26 mouse cellular contexts compared by ENCODE assay signal in genomic region chr15:3489180-3489579, GRCm38 (mm10).
A peak's percentile ranks its signal among the peaks of the same experiment; 100 is the strongest.
DNase-seq lines count a peak whose midpoint lies in the region; ATAC-seq and TF ChIP-seq lines count a peak whose summit lies in the region.
"Had no signal": no experiment of that assay in that cellular context is flagged by ENCODE, and none has a peak within 500 bp of the region (broad histone marks: within the 10 kb centered on the region; RNA-seq: fewer than 3 reads in every experiment).

No protein-coding gene starts in this region.

- DNase-seq in liver, postnatal 0 days, result peak; percentile 26
- DNase-seq in liver, result no peak
- no peak for DNase-seq in midbrain, postnatal 0 days (ENCODE audit: low spot score)
- no peak for DNase-seq in adrenal gland, adult 8-10 months
- DNase-seq: adrenal gland, postnatal 14 days; B cell, adult 2 months; cerebellum, adult 18-20 months; cerebellum, adult 9-10 months; cerebellum, postnatal 14 days; forebrain, postnatal 0 days; gastrocnemius, postnatal 25 days; heart, adult 2 months; heart, postnatal 14 days; heart, postnatal 4 days had no signal

- ATAC-seq in intestine, embryonic 15.5 days, result peak; percentile 59; the same call in 1 of the 2 replicates
- no peak for ATAC-seq in intestine, postnatal 0 days
- peak; percentile 80 for ATAC-seq in liver, postnatal 0 days
- peak; percentile 66 for ATAC-seq in intestine, embryonic 16.5 days
- ATAC-seq in stomach, embryonic 16.5 days (ENCODE audit: insufficient read depth, low FRiP score), result peak; percentile 76; the same call in 1 of the 2 replicates
- no peak for ATAC-seq in midbrain, postnatal 0 days (ENCODE audit: low FRiP score)
- ATAC-seq: forebrain, embryonic 14.5 days; forebrain, postnatal 0 days; hindbrain, postnatal 0 days; Patski had no signal

- no peak overlapping the region for H3K9ac ChIP-seq in intestine, embryonic 15.5 days
- no peak overlapping the region for H3K9ac ChIP-seq in intestine, postnatal 0 days (ENCODE audit: low read depth, low read length)
- H3K9ac ChIP-seq in liver, postnatal 0 days (replicated peaks), result no peak overlapping the region
- no peak overlapping the region for H3K9ac ChIP-seq in intestine, embryonic 16.5 days (ENCODE audit: low read depth, low read length)
- no peak overlapping the region for H3K9ac ChIP-seq in stomach, embryonic 16.5 days (ENCODE audit: low read length)
- no peak overlapping the region for H3K9ac ChIP-seq in midbrain, postnatal 0 days (replicated peaks; ENCODE audit: low read length, poor library complexity, severe bottlenecking)
- H3K9ac ChIP-seq: forebrain, postnatal 0 days; heart, embryonic 13.5 days; hindbrain, embryonic 14.5 days had no signal

- H3K9me3 ChIP-seq in intestine, embryonic 15.5 days, result no peaks in the 10 kb centered on the region
- H3K9me3 ChIP-seq in intestine, postnatal 0 days (ENCODE audit: control insufficient read depth), result no peaks in the 10 kb centered on the region
- H3K9me3 ChIP-seq in liver, postnatal 0 days (ENCODE audit: low read length), result no peaks in the 10 kb centered on the region
- no peaks in the 10 kb centered on the region for H3K9me3 ChIP-seq in intestine, embryonic 16.5 days (ENCODE audit: control insufficient read depth, low read length)
- H3K9me3 ChIP-seq in stomach, embryonic 16.5 days (replicated peaks; ENCODE audit: control insufficient read depth, low read length), result no peaks in the 10 kb centered on the region
- H3K9me3 ChIP-seq in midbrain, postnatal 0 days (ENCODE audit: low read length), result no peaks in the 10 kb centered on the region
- H3K9me3 ChIP-seq: G1E; heart, embryonic 10.5 days; heart, embryonic 13.5 days had no signal

- H3K27ac ChIP-seq in intestine, embryonic 15.5 days, result no peak overlapping the region
- H3K27ac ChIP-seq in intestine, postnatal 0 days (ENCODE audit: low read depth, low read length), result no peak overlapping the region
- H3K27ac ChIP-seq in liver, postnatal 0 days (ENCODE audit: low read depth), result no peak overlapping the region
- no peak overlapping the region for H3K27ac ChIP-seq in intestine, embryonic 16.5 days (ENCODE audit: low read length)
- no peak overlapping the region for H3K27ac ChIP-seq in stomach, embryonic 16.5 days (ENCODE audit: low read length)
- no peak overlapping the region for H3K27ac ChIP-seq in midbrain, postnatal 0 days (ENCODE audit: low read depth, low read length)
- H3K27ac ChIP-seq: heart, adult 2 months; heart, embryonic 10.5 days; heart, embryonic 13.5 days; hindbrain, embryonic 14.5 days; hindbrain, postnatal 0 days had no signal

- TF ChIP-seq EP300 in liver, postnatal 0 days (IDR thresholded peaks at IDR 0.05; ENCODE audit: low read depth), result peak; percentile 14; the same call in 1 of the 2 replicates

- TF ChIP-seq CTCF in intestine, postnatal 0 days (IDR thresholded peaks at IDR 0.05; ENCODE audit: low read depth), result no peak
- TF ChIP-seq CTCF in liver, postnatal 0 days (IDR thresholded peaks at IDR 0.05; ENCODE audit: low read depth), result no peak
- TF ChIP-seq CTCF in midbrain, postnatal 0 days (IDR thresholded peaks at IDR 0.05), result no peak

- no peak overlapping the region for H3K4me2 ChIP-seq in intestine, embryonic 15.5 days (replicated peaks)
- H3K4me2 ChIP-seq in intestine, postnatal 0 days (replicated peaks; ENCODE audit: low read depth), result no peak overlapping the region
- no peak overlapping the region for H3K4me2 ChIP-seq in liver, postnatal 0 days (ENCODE audit: low read depth, low read length)
- no peak overlapping the region for H3K4me2 ChIP-seq in intestine, embryonic 16.5 days (ENCODE audit: low read depth, low read length)
- H3K4me2 ChIP-seq in stomach, embryonic 16.5 days (ENCODE audit: low read depth, low read length), result no peak overlapping the region
- H3K4me2 ChIP-seq in midbrain, postnatal 0 days (ENCODE audit: low read depth, low read length, poor library complexity, severe bottlenecking), result no peak overlapping the region
- H3K4me2 ChIP-seq: heart, embryonic 13.5 days; hindbrain, embryonic 14.5 days had no signal

- no peak overlapping the region for H3K4me3 ChIP-seq in intestine, embryonic 15.5 days (replicated peaks)
- no peak overlapping the region for H3K4me3 ChIP-seq in intestine, postnatal 0 days (ENCODE audit: low read depth, low read length)
- no peak overlapping the region for H3K4me3 ChIP-seq in liver, postnatal 0 days (ENCODE audit: low read depth, low read length)
- no peak overlapping the region for H3K4me3 ChIP-seq in intestine, embryonic 16.5 days (ENCODE audit: low read length)
- no peak overlapping the region for H3K4me3 ChIP-seq in stomach, embryonic 16.5 days (replicated peaks; ENCODE audit: low read length)
- no peak overlapping the region for H3K4me3 ChIP-seq in midbrain, postnatal 0 days (ENCODE audit: low read depth, low read length)
- H3K4me3 ChIP-seq: heart, adult 2 months; heart, embryonic 10.5 days; heart, embryonic 13.5 days had no signal

- H3K27me3 ChIP-seq in intestine, embryonic 15.5 days (replicated peaks), result no peaks in the 10 kb centered on the region
- H3K27me3 ChIP-seq in intestine, postnatal 0 days (replicated peaks; ENCODE audit: control insufficient read depth, insufficient read depth, low read length), result no peaks in the 10 kb centered on the region
- H3K27me3 ChIP-seq in liver, postnatal 0 days (ENCODE audit: insufficient read depth, low read length), result no peaks in the 10 kb centered on the region
- H3K27me3 ChIP-seq in intestine, embryonic 16.5 days (replicated peaks; ENCODE audit: control insufficient read depth, insufficient read depth, low read length), result no peaks in the 10 kb centered on the region
- no peaks in the 10 kb centered on the region for H3K27me3 ChIP-seq in stomach, embryonic 16.5 days (ENCODE audit: control insufficient read depth, insufficient read depth, low read length)
- no peaks in the 10 kb centered on the region for H3K27me3 ChIP-seq in midbrain, postnatal 0 days (ENCODE audit: insufficient read depth, low read length)
- H3K27me3 ChIP-seq: CH12.LX; heart, embryonic 13.5 days; Patski had no signal

- H3K4me1 ChIP-seq in intestine, embryonic 15.5 days (replicated peaks), result no peaks in the 10 kb centered on the region
- H3K4me1 ChIP-seq in intestine, postnatal 0 days (replicated peaks; ENCODE audit: control insufficient read depth, insufficient read depth, low read length), result peaks cover 5% of the 10 kb centered on the region; the same call in 1 of the 2 replicates
- no peaks in the 10 kb centered on the region for H3K4me1 ChIP-seq in liver, postnatal 0 days (ENCODE audit: insufficient read depth)
- H3K4me1 ChIP-seq in intestine, embryonic 16.5 days (ENCODE audit: control insufficient read depth, insufficient read depth, low read length), result 0 out of 2 replicates have a peak, but pooled peaks cover 4% of the 10 kb centered on the region
- H3K4me1 ChIP-seq in stomach, embryonic 16.5 days (ENCODE audit: control insufficient read depth, insufficient read depth, low read length), result 0 out of 2 replicates have a peak, but pooled peaks cover 5% of the 10 kb centered on the region
- no peaks in the 10 kb centered on the region for H3K4me1 ChIP-seq in midbrain, postnatal 0 days (ENCODE audit: insufficient read depth, low read length)

- no peaks in the 10 kb centered on the region for H3K36me3 ChIP-seq in intestine, embryonic 15.5 days
- no peaks in the 10 kb centered on the region for H3K36me3 ChIP-seq in intestine, postnatal 0 days (ENCODE audit: control insufficient read depth, insufficient read depth)
- H3K36me3 ChIP-seq in liver, postnatal 0 days (replicated peaks; ENCODE audit: insufficient read depth, low read length), result no peaks in the 10 kb centered on the region
- no peaks in the 10 kb centered on the region for H3K36me3 ChIP-seq in intestine, embryonic 16.5 days (ENCODE audit: control insufficient read depth, insufficient read depth, low read length)
- H3K36me3 ChIP-seq in stomach, embryonic 16.5 days (ENCODE audit: control insufficient read depth, insufficient read depth, low read length), result no peaks in the 10 kb centered on the region
- no peaks in the 10 kb centered on the region for H3K36me3 ChIP-seq in midbrain, postnatal 0 days (ENCODE audit: insufficient read depth, low read length)
- H3K36me3 ChIP-seq: G1E; heart, embryonic 10.5 days; heart, embryonic 13.5 days had no signal

Comparison
In these comparisons a context has a peak if more than half of its experiments do, and no peak if none do; other contexts are left out.
1. ATAC-seq: peak in intestine, embryonic 15.5 days (single experiment), liver, postnatal 0 days (single experiment), intestine, embryonic 16.5 days (single experiment) and stomach, embryonic 16.5 days (single experiment); none in intestine, postnatal 0 days (single experiment) and midbrain, postnatal 0 days (single experiment).